Mouse (Mus musculus) kidney, postnatal 10 days (tissue): ENCODE measurements at regions not wholly inside any gene's neighbourhood (a gene's known extent, or its start where the extent isn't known, plus 50 kb on each side); places are given as distances from the start of the nearest gene placed in this dataset.

Experiments used
- DNase-seq: peaks from one replicate; pipeline ENCODE4 v3.0.0; 2021; ENCODE audit warnings: mixed read lengths

- DNase-seq = peak; percentile 8
Measured at GRCm38 (mm10) chr3:149993199-149993598, 1002.8 kb upstream of the Adgrl2 start.

GRCm38 (mm10) chr3:149987801-149988200 lies 997.4 kb upstream of the Adgrl2 start:
- no peak for DNase-seq

DNA sequence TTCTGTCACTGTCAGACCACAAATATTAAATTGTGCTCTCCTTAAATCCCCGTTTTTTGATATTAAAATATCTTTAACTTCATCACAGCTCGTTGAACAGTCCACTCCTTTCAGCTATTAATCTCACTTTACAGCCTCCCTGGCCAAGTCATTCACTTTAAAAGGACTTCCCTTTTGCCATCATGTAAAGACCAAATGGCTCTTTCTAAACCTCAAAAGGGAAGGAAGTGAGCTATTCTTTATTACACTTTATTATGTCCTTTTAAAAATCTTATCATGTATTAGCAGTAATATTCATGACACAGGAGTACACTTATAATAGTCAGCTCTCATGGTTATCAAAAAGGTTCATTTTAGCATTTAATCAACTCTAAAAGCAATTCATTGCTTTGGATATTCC lies 966.6 kb upstream of the Adgrl2 start:
- no peak for DNase-seq

DNA sequence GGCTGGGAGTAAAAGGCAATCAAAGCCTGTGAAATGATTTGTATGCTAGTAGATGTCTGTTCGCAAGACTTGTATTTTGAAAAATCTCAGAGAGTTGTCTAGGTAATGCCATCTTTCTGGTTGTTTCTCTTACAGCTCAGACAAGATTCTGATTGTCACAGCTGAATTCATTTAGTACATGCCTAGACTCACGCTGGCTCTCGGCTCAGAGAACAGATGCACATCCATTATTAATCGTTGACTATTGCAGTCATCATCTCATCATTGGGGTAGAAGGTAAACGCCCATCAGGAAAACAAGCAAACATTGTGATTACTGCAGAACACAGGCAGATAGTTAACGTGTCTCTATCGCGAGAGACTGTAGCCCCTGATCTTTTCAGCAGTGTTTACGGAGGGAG lies 945.8 kb upstream of the Adgrl2 start:
- DNase-seq = no peak

DNA sequence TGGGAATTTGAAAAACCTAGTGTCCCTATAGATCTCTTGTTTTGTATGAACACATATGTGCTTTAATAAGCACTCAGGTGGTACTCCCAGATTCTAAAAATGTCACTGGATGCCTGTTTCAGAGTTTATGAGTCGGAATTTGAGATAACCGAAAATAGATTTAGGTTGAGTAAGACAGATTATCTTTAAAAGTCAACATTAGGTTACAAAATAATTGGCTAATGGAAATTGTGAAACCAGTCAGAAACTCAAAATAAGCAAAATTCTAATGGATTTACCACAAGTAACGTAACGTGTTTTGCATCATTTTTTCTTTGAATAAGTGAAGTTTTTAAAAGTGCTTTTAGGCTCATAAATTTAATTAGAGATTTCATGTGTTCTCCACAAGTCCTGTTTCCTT lies 944.5 kb upstream of the Adgrl2 start:
- DNase-seq = no peak

GRCm38 (mm10) chr3:149928456-149929360 lies 938.4 kb upstream of the Adgrl2 start:
- no peak for DNase-seq

GRCm38 (mm10) chr3:149920206-149920605 lies 929.9 kb upstream of the Adgrl2 start:
- no peak for DNase-seq

GRCm38 (mm10) chr3:149918201-149918600 lies 927.8 kb upstream of the Adgrl2 start:
- DNase-seq = no peak

DNA sequence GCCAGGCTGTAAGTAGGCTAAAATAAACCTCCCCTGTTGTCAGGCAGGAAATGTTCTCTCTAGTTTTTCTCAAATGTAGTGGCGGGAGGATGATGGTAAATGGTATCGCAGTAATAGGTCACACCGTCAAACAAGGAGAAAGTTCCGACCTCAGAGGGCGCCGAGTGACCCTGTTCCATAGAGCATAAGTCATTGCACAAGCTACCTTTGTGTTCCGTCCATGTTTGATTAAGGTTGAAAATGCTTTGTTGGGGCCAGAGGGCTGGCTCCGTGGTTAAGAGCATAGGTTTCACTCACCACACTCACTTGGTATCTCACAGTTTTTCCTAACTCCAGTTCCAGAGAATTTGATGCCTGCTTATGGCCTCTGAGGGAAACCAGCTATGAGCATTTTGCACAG lies 920.4 kb upstream of the Adgrl2 start:
- no peak for DNase-seq

DNA sequence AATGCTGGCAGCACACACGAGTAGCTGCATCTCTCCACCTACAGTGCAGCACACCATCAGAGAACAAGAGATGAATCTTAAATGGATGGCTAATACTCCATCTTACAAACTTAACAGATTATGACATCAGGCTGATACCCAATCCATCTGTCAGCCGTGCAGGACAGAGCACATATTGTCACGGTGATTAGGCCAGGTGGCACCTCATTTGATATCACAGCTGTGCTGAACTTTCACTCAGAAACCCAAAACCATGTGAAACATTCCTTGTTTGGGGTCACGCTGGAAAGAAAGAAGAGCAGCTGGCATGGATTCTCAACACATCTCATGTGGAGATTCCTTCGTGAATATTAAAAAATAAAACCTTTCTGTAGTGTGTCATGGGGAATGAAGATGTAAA lies 911.4 kb upstream of the Adgrl2 start:
- no peak for DNase-seq

DNA sequence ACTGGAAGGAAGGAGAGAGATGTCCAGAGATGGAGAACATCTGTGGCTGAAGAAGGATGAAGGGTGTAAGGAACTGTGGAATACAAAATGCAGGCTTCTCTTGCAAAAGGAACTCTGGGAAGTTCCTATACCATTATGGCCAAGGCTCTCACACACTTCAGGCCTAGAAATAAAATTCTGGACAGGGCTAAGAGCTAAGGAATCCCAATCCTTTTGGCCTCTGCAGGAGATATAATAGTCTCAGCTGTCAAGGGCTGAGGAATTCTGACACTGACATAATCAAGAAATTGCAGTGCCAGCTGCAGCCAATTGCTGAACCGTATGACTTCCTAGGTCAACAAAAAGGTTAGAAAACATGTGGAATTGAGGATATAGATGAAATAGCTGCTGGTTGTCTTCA lies 886.2 kb upstream of the Adgrl2 start:
- DNase-seq = no peak

DNA sequence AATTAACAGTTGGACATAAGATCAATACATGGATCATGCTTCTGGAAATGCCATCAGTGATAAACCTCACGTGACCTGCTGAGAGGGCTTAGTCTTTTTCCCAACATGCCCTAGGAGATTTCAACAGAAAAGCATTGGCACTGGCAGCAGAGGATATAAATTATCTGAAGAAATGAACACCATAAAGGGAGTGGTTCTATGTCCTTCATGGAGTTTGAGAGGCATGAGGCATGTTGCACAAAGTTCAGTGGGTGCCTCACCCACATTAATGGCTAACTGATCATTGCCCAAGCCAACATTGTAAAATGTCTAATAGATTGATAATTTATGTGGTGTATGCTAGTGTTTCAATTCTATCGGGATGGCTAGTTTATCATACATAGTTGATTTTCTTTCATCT lies 875.6 kb upstream of the Adgrl2 start:
- DNase-seq = no peak

DNA sequence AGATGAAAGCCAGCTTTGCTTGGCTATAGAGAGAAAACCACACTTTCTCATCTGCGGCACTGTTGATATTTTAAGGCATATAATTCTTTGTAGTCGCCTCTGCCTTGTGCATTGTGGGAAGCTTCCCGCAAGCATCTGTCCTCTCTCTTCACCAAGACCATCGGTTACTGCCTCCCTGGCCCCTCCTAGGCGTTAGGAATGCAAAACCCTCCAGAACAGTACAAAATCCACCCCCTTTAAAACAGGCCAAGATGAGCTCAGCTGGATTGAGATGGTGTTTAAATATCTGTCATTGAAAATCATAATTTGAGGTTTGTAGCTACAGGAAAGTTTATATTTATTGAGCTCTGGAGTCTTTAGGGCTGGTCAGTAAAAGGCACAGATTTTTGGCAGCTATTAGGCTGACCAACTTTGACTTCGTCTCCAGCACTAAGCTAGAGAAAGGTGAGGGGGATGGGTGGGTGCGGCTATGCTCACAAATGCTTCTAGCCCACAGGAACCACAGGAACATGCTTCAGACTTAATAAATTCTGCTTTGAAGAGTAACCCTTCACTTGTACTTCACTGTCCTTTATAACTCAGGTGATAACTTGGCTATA lies 856.7 kb upstream of the Adgrl2 start:
- DNase-seq = no peak

GRCm38 (mm10) chr3:149845826-149846486 lies 855.6 kb upstream of the Adgrl2 start:
- DNase-seq = no peak

DNA sequence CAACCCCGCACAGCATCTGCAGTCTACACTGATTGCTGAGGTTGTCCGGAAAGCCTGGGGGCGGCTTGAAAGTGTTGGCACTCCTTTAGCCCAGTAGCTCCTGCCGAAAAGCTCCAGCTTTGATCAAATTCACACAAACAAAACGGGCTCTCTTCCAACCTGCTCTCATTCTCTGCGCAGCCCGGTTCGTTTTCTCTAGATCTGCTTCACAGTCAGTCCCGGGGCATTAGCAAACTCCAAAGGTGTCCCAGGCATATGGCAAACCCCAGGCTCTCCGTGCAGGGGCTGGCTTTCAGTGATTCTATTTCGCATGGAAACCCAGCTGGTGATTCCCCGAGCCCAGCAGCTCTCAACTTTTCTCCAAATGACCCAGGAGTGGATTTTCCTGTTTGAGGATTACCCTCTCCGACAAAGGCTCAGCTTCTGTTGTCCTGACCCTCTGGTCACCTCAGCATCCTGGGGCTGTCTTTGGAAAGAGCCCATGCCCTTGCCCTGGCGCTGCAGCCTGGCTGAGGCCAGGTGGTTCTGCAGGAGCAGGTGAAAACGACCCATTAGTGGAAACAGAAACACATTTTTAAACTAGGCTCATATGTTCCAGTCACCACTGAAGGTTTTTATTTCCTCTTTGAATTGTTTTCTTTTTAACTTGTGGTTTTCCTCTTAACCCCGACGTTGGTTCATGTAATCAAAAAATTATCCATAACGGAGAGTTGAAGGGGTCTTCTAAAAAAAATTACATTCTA lies 854.9 kb upstream of the Adgrl2 start:
- DNase-seq = peak; percentile 8

DNA sequence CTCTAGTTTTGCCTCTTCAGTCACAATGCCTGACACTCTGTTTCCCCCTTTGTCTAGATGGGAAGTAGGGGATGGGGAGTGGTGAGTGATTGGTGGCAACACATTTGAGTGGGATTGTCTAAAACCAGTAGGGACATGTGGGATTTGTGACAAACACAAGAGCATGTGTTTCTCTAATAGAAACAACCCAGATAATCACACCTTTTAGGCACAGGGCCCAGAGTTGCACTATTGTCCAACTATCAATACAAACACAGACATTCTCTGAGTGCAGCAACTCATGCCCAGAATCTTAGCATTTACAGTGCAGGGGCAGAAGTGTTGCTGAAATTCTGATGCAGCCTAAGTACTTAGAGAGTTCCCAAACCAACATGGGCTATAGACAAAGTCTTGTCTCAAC lies 847.6 kb upstream of the Adgrl2 start:
- no peak for DNase-seq

DNA sequence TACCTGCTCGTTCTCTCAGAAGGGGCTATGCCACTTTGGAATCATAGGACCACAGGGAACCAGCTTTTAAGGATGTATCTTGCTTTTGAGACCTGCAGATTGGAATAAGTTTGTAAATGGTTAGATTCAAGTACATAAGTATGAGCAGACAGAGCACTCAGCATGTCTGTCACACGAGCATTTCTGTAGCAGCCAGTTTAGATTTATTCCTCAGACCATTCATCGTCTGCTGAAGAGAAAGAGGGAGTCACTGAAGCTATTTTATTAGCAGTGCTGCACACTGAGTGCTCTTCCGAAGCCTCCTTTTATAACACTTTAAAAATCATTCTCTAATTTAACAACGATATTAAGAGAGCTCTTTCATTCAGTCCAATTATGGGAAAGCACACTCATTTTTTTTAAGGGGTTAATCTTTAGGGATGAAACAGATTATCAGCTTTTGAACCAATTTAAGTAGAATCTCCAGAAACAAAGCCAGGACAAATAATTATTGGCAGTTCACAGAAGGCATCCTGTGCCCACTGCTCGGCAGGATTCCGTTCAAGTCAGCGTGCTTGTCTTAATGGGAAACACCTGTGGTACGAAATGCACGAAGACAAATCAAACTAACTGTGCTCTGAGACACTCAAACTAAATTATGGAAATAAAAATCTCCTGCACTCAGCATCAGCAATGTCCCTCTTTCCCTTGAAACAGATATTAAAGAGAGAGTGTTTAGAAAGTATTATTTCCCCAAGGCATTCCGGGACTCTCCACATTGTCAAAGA lies 846.3 kb upstream of the Adgrl2 start:
- DNase-seq = no peak

- no peak for DNase-seq
Measured at GRCm38 (mm10) chr3:149827181-149827580, 836.8 kb upstream of the Adgrl2 start.

DNA sequence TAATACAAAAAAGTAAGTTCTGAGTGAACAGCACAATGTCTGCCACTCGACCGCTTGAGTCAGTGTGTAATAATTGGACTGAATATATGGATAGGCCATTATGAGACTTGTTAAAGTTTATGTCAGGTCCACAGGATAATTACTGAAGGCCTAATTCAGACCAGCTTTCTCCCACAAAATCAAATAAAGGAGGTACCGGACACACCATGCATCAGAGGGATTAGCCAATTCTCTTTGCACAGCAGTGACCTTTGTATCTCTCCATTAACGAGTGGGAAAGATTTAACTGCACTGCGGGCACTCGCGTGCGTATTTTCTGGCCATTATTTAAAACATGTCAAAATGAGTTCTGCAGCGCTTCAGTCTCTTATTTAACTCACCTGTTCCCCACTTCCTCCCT lies 836.4 kb upstream of the Adgrl2 start:
- DNase-seq = no peak

- DNase-seq = no peak
Measured at GRCm38 (mm10) chr3:149820670-149821069, 830.3 kb upstream of the Adgrl2 start.

- DNase-seq = no peak
Measured at GRCm38 (mm10) chr3:149819863-149820262, 829.5 kb upstream of the Adgrl2 start.

DNA sequence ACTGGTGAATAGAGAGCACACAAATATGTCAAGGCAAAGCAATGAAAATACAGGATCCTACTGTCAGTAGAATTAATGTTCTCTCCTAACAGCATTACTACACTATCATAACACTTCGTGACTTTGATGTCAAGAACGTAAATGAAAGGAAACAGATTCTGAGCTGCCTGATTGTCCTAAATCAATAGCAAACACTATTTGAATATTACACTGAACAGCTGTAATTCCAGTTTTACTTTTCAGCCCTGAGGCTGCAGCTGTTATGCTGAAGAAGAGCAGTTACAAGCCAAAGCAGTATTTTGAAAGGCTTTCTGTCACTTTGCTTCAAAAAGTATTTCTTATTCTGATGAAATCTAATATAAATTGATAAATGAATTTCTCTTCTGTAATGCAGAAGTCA lies 828.7 kb upstream of the Adgrl2 start:
- DNase-seq = no peak
